Comparison of ENCODE assay signal across 26 mouse cellular contexts in genomic region chr13:96932745-96933144, GRCm38 (mm10). TPM values are rescaled to one million over a fixed set of nuclear protein-coding genes. Genes with fewer than 3 reads are reported as not detected.
DNase-seq lines count a peak whose midpoint lies in the region; ATAC-seq and TF ChIP-seq lines count a peak whose summit lies in the region.
"Had no signal": no experiment of that assay in that cellular context is flagged by ENCODE, and none has a peak within 500 bp of the region (broad histone marks: within the 10 kb centered on the region; RNA-seq: fewer than 3 reads in every experiment).

No protein-coding gene starts in this region.

- WGBS in forebrain, postnatal 0 days = 65% methylated on average over 5 of the region's 5 CpGs
- 93% methylated on average over 5 of the region's 5 CpGs for WGBS in forebrain, embryonic 13.5 days
- WGBS in midbrain, embryonic 11.5 days = 87% methylated on average over 5 of the region's 5 CpGs

- no peaks in the 10 kb centered on the region for H3K36me3 ChIP-seq in forebrain, postnatal 0 days (ENCODE audit: insufficient read depth)
- H3K36me3 ChIP-seq in forebrain, embryonic 13.5 days (ENCODE audit: poor library complexity, severe bottlenecking) = no peaks in the 10 kb centered on the region
- no peaks in the 10 kb centered on the region for H3K36me3 ChIP-seq in midbrain, embryonic 11.5 days (ENCODE audit: control insufficient read depth, insufficient read depth, low read length)
- H3K36me3 ChIP-seq: embryonic facial prominence, embryonic 13.5 days; forebrain, embryonic 15.5 days; limb, embryonic 10.5 days; liver, embryonic 15.5 days; stomach, embryonic 15.5 days had no signal

- no peak overlapping the region for H3K27ac ChIP-seq in forebrain, postnatal 0 days (ENCODE audit: low read depth, low read length)
- H3K27ac ChIP-seq in forebrain, embryonic 13.5 days = no peak overlapping the region
- no peak overlapping the region for H3K27ac ChIP-seq in midbrain, embryonic 11.5 days (ENCODE audit: low read depth, low read length)
- H3K27ac ChIP-seq: embryonic facial prominence, embryonic 13.5 days; forebrain, embryonic 15.5 days; limb, embryonic 10.5 days; liver, embryonic 15.5 days; stomach, embryonic 15.5 days had no signal

- no peak overlapping the region for H3K9ac ChIP-seq in forebrain, postnatal 0 days
- H3K9ac ChIP-seq in forebrain, embryonic 13.5 days = no peak overlapping the region
- no peak overlapping the region for H3K9ac ChIP-seq in midbrain, embryonic 11.5 days (ENCODE audit: low read length)
- H3K9ac ChIP-seq: embryonic facial prominence, embryonic 13.5 days; forebrain, embryonic 15.5 days; liver, embryonic 15.5 days; stomach, embryonic 15.5 days had no signal

- no peak overlapping the region for H3K4me3 ChIP-seq in forebrain, postnatal 0 days (ENCODE audit: low read depth, low read length)
- no peak overlapping the region for H3K4me3 ChIP-seq in forebrain, embryonic 13.5 days
- no peak overlapping the region for H3K4me3 ChIP-seq in midbrain, embryonic 11.5 days (ENCODE audit: low read depth, low read length)
- H3K4me3 ChIP-seq: embryonic facial prominence, embryonic 13.5 days; erythroblast, embryonic 14.5 days; forebrain, embryonic 15.5 days; limb, embryonic 10.5 days; liver, embryonic 15.5 days; stomach, embryonic 15.5 days had no signal

- ATAC-seq in forebrain, postnatal 0 days = peak; percentile 56; the same call in 1 of the 2 replicates
- ATAC-seq in forebrain, embryonic 13.5 days = no peak
- ATAC-seq in midbrain, embryonic 11.5 days (ENCODE audit: low FRiP score) = no peak
- ATAC-seq: forebrain, embryonic 15.5 days; hindbrain, embryonic 16.5 days; intestine, postnatal 0 days had no signal

- no peak overlapping the region for H3K4me2 ChIP-seq in forebrain, postnatal 0 days (ENCODE audit: low read depth)
- H3K4me2 ChIP-seq in forebrain, embryonic 13.5 days = no peak overlapping the region
- no peak overlapping the region for H3K4me2 ChIP-seq in midbrain, embryonic 11.5 days
- H3K4me2 ChIP-seq: embryonic facial prominence, embryonic 13.5 days; forebrain, embryonic 15.5 days; liver, embryonic 15.5 days; stomach, embryonic 15.5 days had no signal

- H3K9me3 ChIP-seq in forebrain, postnatal 0 days (ENCODE audit: low read length) = no peaks in the 10 kb centered on the region
- H3K9me3 ChIP-seq in forebrain, embryonic 13.5 days (replicated peaks) = no peaks in the 10 kb centered on the region; the same call in 1 of the 2 replicates
- no peaks in the 10 kb centered on the region for H3K9me3 ChIP-seq in midbrain, embryonic 11.5 days (ENCODE audit: control insufficient read depth, low read length)
- H3K9me3 ChIP-seq: embryonic facial prominence, embryonic 13.5 days; forebrain, embryonic 15.5 days; limb, embryonic 10.5 days; liver, embryonic 15.5 days; stomach, embryonic 15.5 days had no signal

- DNase-seq in forebrain, postnatal 0 days = peak; percentile 55
- peak; percentile 93 for DNase-seq in brain, adult 2 months (ENCODE audit: low read depth, low spot score)
- peak; percentile 71 to 84 for DNase-seq in left cerebral cortex, adult 9 months (ENCODE audit: low spot score in 2 of 2)
- peak; percentile 73 to 85 for DNase-seq in right cerebral cortex, postnatal 10 days (ENCODE audit: low spot score in 2 of 2)
- no peak for DNase-seq in midbrain, embryonic 11.5 days (ENCODE audit: low spot score, missing footprints)
- no peak for DNase-seq in cerebellum, postnatal 14 days
- no peak for DNase-seq in ovary, postnatal 36 days (ENCODE audit: low spot score)
- DNase-seq: cerebellum, adult 9-10 months; embryo, embryonic 11 days; gastrocnemius, postnatal 36 days; kidney, postnatal 25 days; liver; lung, postnatal 4 days; thymus, adult 18-20 months; thymus, postnatal 36 days had no signal

- no peaks in the 10 kb centered on the region for H3K27me3 ChIP-seq in forebrain, postnatal 0 days (ENCODE audit: insufficient read depth, low read length)
- peaks cover 4% of the 10 kb centered on the region; the same call in 1 of the 2 replicates for H3K27me3 ChIP-seq in forebrain, embryonic 13.5 days
- H3K27me3 ChIP-seq in midbrain, embryonic 11.5 days (ENCODE audit: control insufficient read depth, insufficient read depth, low read length) = no peaks in the 10 kb centered on the region
- H3K27me3 ChIP-seq: embryonic facial prominence, embryonic 13.5 days; forebrain, embryonic 15.5 days; stomach, embryonic 15.5 days had no signal

- H3K4me1 ChIP-seq in forebrain, postnatal 0 days (ENCODE audit: insufficient read depth) = no peaks in the 10 kb centered on the region
- no peaks in the 10 kb centered on the region for H3K4me1 ChIP-seq in forebrain, embryonic 13.5 days
- H3K4me1 ChIP-seq in midbrain, embryonic 11.5 days (ENCODE audit: control insufficient read depth, insufficient read depth, low read length) = peaks cover 9% of the 10 kb centered on the region
- H3K4me1 ChIP-seq: embryonic facial prominence, embryonic 13.5 days; liver, embryonic 15.5 days; stomach, embryonic 15.5 days had no signal

- TF ChIP-seq CTCF in forebrain, postnatal 0 days (IDR thresholded peaks at IDR 0.05; ENCODE audit: low read depth) = no peak

RNA-seq across cellular contexts. Expression of gene Gcnt4, which starts 8.3 kb away (rescaled TPM):
- 0.76 and 0.85 TPM in 2 replicates for total RNA-seq in forebrain, postnatal 0 days (2014; rRNA removed)
- 0.08 and 0.16 TPM in 2 replicates for polyA plus RNA-seq in forebrain, postnatal 0 days (2015; fragmentation: Nextera tagmentation; extraction: Ambion mirVana)
- 0.03 and 0.06 TPM in 2 replicates for polyA plus RNA-seq in forebrain, embryonic 13.5 days (2015; fragmentation: Nextera tagmentation; extraction: Ambion mirVana)
- polyA plus RNA-seq in midbrain, embryonic 11.5 days (2014; fragmentation: Nextera tagmentation; extraction: Ambion mirVana) = 0.25 and 0.29 TPM in 2 replicates
- total RNA-seq: megakaryocyte-erythroid progenitor cell, adult 5-6 weeks had no signal
- polyA plus RNA-seq: erythroblast, embryonic 14.5 days; neural tube, embryonic 14.5 days had no signal

Comparison
In these comparisons a context has a peak if more than half of its experiments do, and no peak if none do; other contexts are left out.
1. DNase-seq: peak in forebrain, postnatal 0 days (single experiment), brain, adult 2 months (single experiment), left cerebral cortex, adult 9 months (2 of 2) and right cerebral cortex, postnatal 10 days (2 of 2); none in midbrain, embryonic 11.5 days (single experiment), cerebellum, postnatal 14 days (0 of 2) and ovary, postnatal 36 days (single experiment).